Mouse (Mus musculus) urinary bladder, adult 2 months (tissue): Measurements from ENCODE around the gene 1700125H20Rik. TPM values are rescaled to one million over a fixed set of nuclear protein-coding genes. Genes with fewer than 3 reads are reported as not detected.
"Not testable (repeated sequence)": the region's sequence is repeated elsewhere in the genome, so short reads cannot be mapped to it uniquely, and the experiment has no call there.

Experiments used
- DNase-seq: peaks from one replicate; pipeline ENCODE4 v3.0.0; 2022; ENCODE audit warnings: low spot score
- polyA plus RNA-seq: library from polyadenylated mRNA; depleted of rRNA; stranded (reverse); fragments of >200 nt; gene quantifications from 2 replicates; pipeline ENCODE4 v1.2.3, GENCODE M21; 2012; rRNA removed

The 1700125H20Rik gene
- not detected in 2 replicates for polyA plus RNA-seq

- DNase-seq = peak; percentile 79
These were observed at the start of gene 1700125H20Rik for GRCm38 (mm10) chr11:85170058-85170740. Gene 1700125H20Rik, plus strand, starts transcription at chr11:85170404.

GRCm38 (mm10) chr11:85122073-85122472 is 48.1 kb upstream of the 1700125H20Rik start:
- no peak for DNase-seq

- DNase-seq = no peak
These were observed 46.8 kb upstream of the 1700125H20Rik start for GRCm38 (mm10) chr11:85123267-85123992.

- no peak for DNase-seq
These were observed 43.7 kb upstream of the 1700125H20Rik start for GRCm38 (mm10) chr11:85126257-85127102.

- DNase-seq = no peak
These were observed 41.3 kb upstream of the 1700125H20Rik start for GRCm38 (mm10) chr11:85128883-85129282.

GRCm38 (mm10) chr11:85131542-85131941 is 38.7 kb upstream of the 1700125H20Rik start:
- no peak for DNase-seq

GRCm38 (mm10) chr11:85138776-85139474 is 31.3 kb upstream of the 1700125H20Rik start:
- no peak for DNase-seq

GRCm38 (mm10) chr11:85139581-85140540 is 30.3 kb upstream of the 1700125H20Rik start, which contains the start of gene Usp32:
Gene Usp32, minus strand, starts transcription at chr11:85140161.
- peak; percentile 91 for DNase-seq

GRCm38 (mm10) chr11:85152256-85152930 is 17.8 kb upstream of the 1700125H20Rik start:
- DNase-seq = no peak

- no peak for DNase-seq
These were observed 12.9 kb upstream of the 1700125H20Rik start for GRCm38 (mm10) chr11:85157301-85157700.

- DNase-seq = not testable (repeated sequence)
These were observed 7.2 kb upstream of the 1700125H20Rik start for GRCm38 (mm10) chr11:85163014-85163413.

- DNase-seq = no peak
These were observed 5.8 kb upstream of the 1700125H20Rik start for GRCm38 (mm10) chr11:85164371-85164770.

- DNase-seq = no peak
These were observed 2.7 kb upstream of the 1700125H20Rik start for GRCm38 (mm10) chr11:85167503-85167902.

GRCm38 (mm10) chr11:85170833-85171232 is 629 bp downstream of the 1700125H20Rik start:
- no peak for DNase-seq

GRCm38 (mm10) chr11:85175941-85176340 is 5.7 kb downstream of the 1700125H20Rik start:
- no peak for DNase-seq

GRCm38 (mm10) chr11:85177761-85178160 is 7.6 kb downstream of the 1700125H20Rik start:
- no peak for DNase-seq

GRCm38 (mm10) chr11:85178413-85178812 is 8.2 kb downstream of the 1700125H20Rik start:
- DNase-seq = no peak

- peak; percentile 54 for DNase-seq
These were observed 12.5 kb downstream of the 1700125H20Rik start for GRCm38 (mm10) chr11:85182617-85183283.

- DNase-seq = no peak
These were observed 13.1 kb downstream of the 1700125H20Rik start for GRCm38 (mm10) chr11:85183284-85183779.
